Mouse (Mus musculus) C2C12 (cell line): Measurements from ENCODE around the gene Gmeb1. TPM values are rescaled to one million over a fixed set of nuclear protein-coding genes. Genes with fewer than 3 reads are reported as not detected.

Experiments
- H3K27me3 ChIP-seq: one replicate; pipeline ENCODE4 v1.6.1; 2011; ENCODE audit not compliant: control insufficient read depth, insufficient read depth, insufficient read length
- H3K36me3 ChIP-seq: one replicate; pipeline ENCODE4 v1.6.1; 2011; ENCODE audit not compliant: control insufficient read depth, insufficient read depth
- H3K4me3 ChIP-seq: one replicate; pipeline ENCODE4 v1.5.1; 2011; ENCODE audit warnings: mild to moderate bottlenecking, control low read depth; ENCODE audit not compliant: poor library complexity, insufficient read depth, severe bottlenecking
- H3K79me2 ChIP-seq: one replicate; pipeline ENCODE4 v1.6.1; 2011; ENCODE audit not compliant: control insufficient read depth, insufficient read depth
- H3K79me3 ChIP-seq: one replicate; pipeline ENCODE4 v1.6.1; 2011; ENCODE audit warnings: low read depth, control low read depth
- H3ac ChIP-seq: one replicate; pipeline ENCODE3; 2011; ENCODE audit warnings: low read depth; ENCODE audit not compliant: control insufficient read depth, insufficient read length
- CEBPB ChIP-seq: IDR thresholded peaks from one replicate; pipeline ENCODE4 v1.6.1; 2011; ENCODE audit warnings: low read depth, mild to moderate bottlenecking, control low read depth, moderate library complexity
- CTCF ChIP-seq: IDR thresholded peaks from one replicate; pipeline ENCODE4 v1.5.1; 2011; ENCODE audit not compliant: control insufficient read depth, insufficient read depth, insufficient read length
- FOSL1 ChIP-seq: IDR thresholded peaks from one replicate; pipeline ENCODE4 v1.8.0; 2011; ENCODE audit warnings: mild to moderate bottlenecking, low read length; ENCODE audit not compliant: poor library complexity, insufficient read depth, severe bottlenecking
- MAX ChIP-seq: IDR thresholded peaks from one replicate; pipeline ENCODE4 v1.6.1; 2011; ENCODE audit warnings: mild to moderate bottlenecking, control low read depth
- MYOD1 ChIP-seq: IDR thresholded peaks from one replicate; pipeline ENCODE4 v1.6.1; 2011; ENCODE audit warnings: low read depth; ENCODE audit not compliant: control insufficient read depth, insufficient read length
- MYOG ChIP-seq: IDR thresholded peaks from one replicate; pipeline ENCODE4 v1.6.1; 2011; ENCODE audit not compliant: control insufficient read depth, insufficient read length; ENCODE audit errors: extremely low read depth
- USF1 ChIP-seq: IDR thresholded peaks from one replicate; pipeline ENCODE4 v1.6.1; 2011; ENCODE audit warnings: low read depth, mild to moderate bottlenecking, control low read depth, moderate library complexity
- microRNA-seq: library from miRNA; unstranded; fragments of <30 nt; microRNA quantifications from one replicate; pipeline ENCODE4, GENCODE M21; 2019; ENCODE audit warnings: borderline microRNAs expressed
- polyA plus RNA-seq: library from polyadenylated mRNA; unstranded; fragments of >200 nt; fragmentation: generic; extraction: Trizol; gene quantifications from one replicate; pipeline ENCODE4 v1.2.1, GENCODE M21; 2012; ENCODE audit warnings: missing spikeins

The Gmeb1 gene
- polyA plus RNA-seq, 1 experiment, result 13.0 TPM

- Histone ChIP-seq H3K36me3 (peaks cover 72% of the 10 kb centered on the region), H3K27me3 (no peaks in the 10 kb centered on the region), H3K4me3 (no peak overlapping the region), H3K79me2 (peaks cover 78% of the 10 kb centered on the region), H3ac (no peak overlapping the region), H3K79me3 (peaks cover 56% of the 10 kb centered on the region)
- TF ChIP-seq MYOD1, result no peak
- TF ChIP-seq MYOG, result no peak
- no peak for TF ChIP-seq CTCF
- no peak for TF ChIP-seq MAX
- TF ChIP-seq FOSL1, result no peak
- TF ChIP-seq CEBPB, result no peak
- TF ChIP-seq USF1, result no peak
Measured at GRCm38 (mm10) chr4:132187826-132188401, 73.5 kb downstream of the Gmeb1 start.

- TF ChIP-seq FOSL1 (no peak), MYOG (no peak), MAX (no peak), CEBPB (no peak), USF1 (no peak), MYOD1 (no peak), CTCF (no peak)
- Histone ChIP-seq H3K79me3 (peaks cover 13% of the 10 kb centered on the region), H3K4me3 (no peak overlapping the region), H3K79me2 (peaks cover 30% of the 10 kb centered on the region), H3K36me3 (peaks cover 61% of the 10 kb centered on the region), H3ac (no peak overlapping the region), H3K27me3 (no peaks in the 10 kb centered on the region)
Measured at GRCm38 (mm10) chr4:132183162-132183561, 78.2 kb downstream of the Gmeb1 start.

- H3K4me3 ChIP-seq, result no peak overlapping the region
- TF ChIP-seq CEBPB, result no peak
- TF ChIP-seq FOSL1, result no peak
- no peak for TF ChIP-seq USF1
Measured at GRCm38 (mm10) chr4:132181721-132182658, 79.4 kb downstream of the Gmeb1 start.

GRCm38 (mm10) chr4:132180710-132181109, 80.7 kb downstream of the Gmeb1 start:
- no peak overlapping the region for H3ac ChIP-seq
- no peak overlapping the region for H3K4me3 ChIP-seq

More at GRCm38 (mm10) chr4:132181721-132182658, 79.4 kb downstream of the Gmeb1 start:
- H3K79me3 ChIP-seq, result peaks cover 5% of the 10 kb centered on the region
- no peaks in the 10 kb centered on the region for H3K27me3 ChIP-seq
- H3K79me2 ChIP-seq, result peaks cover 18% of the 10 kb centered on the region
- H3ac ChIP-seq, result no peak overlapping the region
- peaks cover 53% of the 10 kb centered on the region for H3K36me3 ChIP-seq

GRCm38 (mm10) chr4:132178630-132179059, 82.8 kb downstream of the Gmeb1 start:
- peaks cover 22% of the 10 kb centered on the region for H3K36me3 ChIP-seq
- TF ChIP-seq USF1, result no peak
- TF ChIP-seq CTCF, result peak; percentile 33
- no peaks in the 10 kb centered on the region for H3K79me2 ChIP-seq
- no peak overlapping the region for H3ac ChIP-seq
- H3K27me3 ChIP-seq, result no peaks in the 10 kb centered on the region
- no peak overlapping the region for H3K4me3 ChIP-seq
- no peaks in the 10 kb centered on the region for H3K79me3 ChIP-seq

More at GRCm38 (mm10) chr4:132180710-132181109, 80.7 kb downstream of the Gmeb1 start:
- Histone ChIP-seq H3K27me3 (no peaks in the 10 kb centered on the region), H3K79me2 (peaks cover 7% of the 10 kb centered on the region), H3K36me3 (peaks cover 42% of the 10 kb centered on the region), H3K79me3 (no peaks in the 10 kb centered on the region)
- no peak for TF ChIP-seq CEBPB
- TF ChIP-seq USF1, result no peak
- TF ChIP-seq MYOG, result no peak
- TF ChIP-seq FOSL1, result no peak
- no peak for TF ChIP-seq MYOD1
- TF ChIP-seq MAX, result no peak
- TF ChIP-seq CTCF, result no peak

- TF ChIP-seq FOSL1 (no peak), MYOG (no peak), CEBPB (no peak), MAX (no peak), MYOD1 (no peak), USF1 (no peak), CTCF (no peak)
- Histone ChIP-seq H3K27me3 (no peaks in the 10 kb centered on the region), H3ac (no peak overlapping the region), H3K79me3 (no peaks in the 10 kb centered on the region), H3K4me3 (no peak overlapping the region), H3K36me3 (peaks cover 7% of the 10 kb centered on the region), H3K79me2 (no peaks in the 10 kb centered on the region)
Measured at GRCm38 (mm10) chr4:132176474-132176873, 84.9 kb downstream of the Gmeb1 start.

Small RNA genes lying within 50 kb of the gene (microRNA-seq; reads per million reads assigned to microRNA genes)
- not detected for gene Gm22033

Other genes starting within 250 kb of the Gmeb1 start
- not detected for gene Gm10300, start 186.9 kb downstream of the Gmeb1 start, polyA plus RNA-seq
- 7.1 TPM for gene Epb41, start 186.3 kb downstream of the Gmeb1 start, polyA plus RNA-seq
- 0.09 TPM for gene Oprd1, start 117.1 kb downstream of the Gmeb1 start, polyA plus RNA-seq
- 24.5 TPM for gene Ythdf2, start 49.3 kb downstream of the Gmeb1 start, polyA plus RNA-seq
- gene Taf12, start 12.8 kb upstream of the Gmeb1 start, polyA plus RNA-seq, result 29.7 TPM
- 0.42 TPM for gene Rab42, start 41.8 kb upstream of the Gmeb1 start, polyA plus RNA-seq
- gene Trnau1ap, start 67.9 kb upstream of the Gmeb1 start, polyA plus RNA-seq, result 55.1 TPM
- gene Rcc1, start 92.0 kb upstream of the Gmeb1 start, polyA plus RNA-seq, result 110 TPM
- 21.8 TPM for gene Phactr4, start 160.9 kb upstream of the Gmeb1 start, polyA plus RNA-seq
- 13.4 TPM for gene Med18, start 202.3 kb upstream of the Gmeb1 start, polyA plus RNA-seq
- gene Sesn2, start 248.9 kb upstream of the Gmeb1 start, polyA plus RNA-seq, result 21.5 TPM